Mouse (Mus musculus) heart, adult 11 months (tissue): Measurements from ENCODE around the gene Acaa1a.

Experiments
- DNase-seq: peaks from one replicate; pipeline ENCODE4 v3.0.0; 2022

Gene Acaa1a

DNA sequence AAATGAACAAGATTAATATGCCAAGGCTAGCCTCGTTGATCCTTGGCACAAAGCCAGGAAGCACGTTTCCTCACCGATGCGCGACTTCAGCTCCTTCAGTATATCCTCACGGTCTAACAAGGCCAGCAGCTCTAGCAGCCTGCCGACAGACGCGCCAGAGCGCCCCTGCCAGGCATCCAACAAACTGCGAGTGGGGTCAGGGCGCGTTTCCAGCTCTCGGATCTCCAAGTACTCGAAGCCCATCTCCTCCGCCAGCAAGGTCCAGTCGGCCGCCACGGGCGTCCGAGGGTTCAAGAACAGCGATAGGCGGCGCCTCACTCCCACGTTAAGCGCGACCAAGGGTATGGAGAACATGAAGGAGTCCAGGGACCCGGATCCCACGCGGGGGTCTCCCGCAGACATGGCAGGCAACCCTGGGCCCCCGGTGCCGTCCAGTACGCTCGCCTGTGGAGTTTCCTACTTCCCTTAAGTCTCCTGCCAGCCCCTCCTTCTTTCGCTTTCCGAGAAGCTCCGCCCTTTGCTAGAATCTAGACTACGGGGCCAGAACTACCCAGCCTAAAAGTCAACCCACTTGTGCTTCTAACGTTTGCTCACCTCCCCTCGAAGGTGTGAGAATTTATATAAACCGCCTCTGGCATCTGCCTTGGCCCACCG is at the start of gene Acaa1a:
Acaa1a (plus strand) TSS at position 119 of the 654 bp plus-strand sequence.
- DNase-seq = peak; percentile 99

DNA sequence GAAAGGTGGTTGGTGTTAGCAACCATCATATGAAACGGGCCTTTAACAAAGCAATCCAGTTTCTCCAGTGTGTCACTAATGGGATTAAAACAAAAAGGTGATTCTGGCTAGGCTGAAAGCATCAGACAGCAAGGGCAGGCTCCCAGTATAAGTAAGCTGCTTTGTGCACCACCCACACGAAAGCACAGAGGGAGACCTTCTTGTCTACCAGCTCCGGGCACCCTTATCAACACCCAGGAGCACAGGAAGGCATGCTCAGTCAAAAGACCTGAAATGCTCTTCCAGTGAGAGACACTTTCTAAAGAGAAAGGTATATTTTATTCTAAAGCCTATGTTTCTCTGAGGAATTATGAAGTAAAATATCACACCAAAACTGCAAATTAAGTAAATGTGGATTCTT is 48.7 kb upstream of the Acaa1a start:
- peak; percentile 27 for DNase-seq

DNA sequence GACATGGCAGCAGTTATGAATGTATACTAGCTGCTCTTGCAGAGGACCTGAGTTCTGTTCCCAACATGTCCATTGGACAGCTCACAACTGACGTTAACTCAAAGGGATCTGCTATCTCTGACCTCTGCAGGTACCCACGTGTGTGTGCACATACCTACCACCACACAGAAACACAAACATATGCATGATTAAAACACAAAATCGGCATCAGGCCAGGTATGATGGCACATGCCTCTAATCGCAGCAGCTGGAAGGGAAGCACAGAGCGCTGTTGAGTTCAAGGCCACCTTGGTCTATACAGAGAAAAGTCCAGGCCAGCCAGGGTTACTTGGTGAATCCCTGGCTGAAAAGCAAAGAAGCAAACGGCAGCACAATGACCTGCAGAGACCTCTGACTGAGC is 41.8 kb upstream of the Acaa1a start:
- DNase-seq = peak; percentile 66

DNA sequence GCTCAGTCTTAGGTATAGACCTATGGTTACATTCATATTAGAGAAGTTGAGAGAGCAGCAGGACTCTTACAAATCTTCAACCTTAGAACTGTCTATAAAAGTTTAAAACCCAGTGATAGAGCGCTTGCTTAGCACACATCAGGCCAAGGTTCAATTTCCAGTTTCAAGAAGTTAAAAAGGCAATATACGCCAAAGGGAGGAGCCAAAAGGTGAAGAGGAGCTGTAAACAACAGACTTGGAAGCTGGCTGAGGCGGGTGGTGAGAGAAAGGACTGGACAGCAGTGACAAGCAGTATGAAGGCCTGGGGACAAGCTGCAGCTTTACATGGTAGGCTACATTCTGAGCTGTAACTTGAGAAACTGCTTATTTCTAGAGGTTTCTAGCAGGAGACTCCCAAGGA is 40.9 kb upstream of the Acaa1a start:
- peak; percentile 51 for DNase-seq

DNA sequence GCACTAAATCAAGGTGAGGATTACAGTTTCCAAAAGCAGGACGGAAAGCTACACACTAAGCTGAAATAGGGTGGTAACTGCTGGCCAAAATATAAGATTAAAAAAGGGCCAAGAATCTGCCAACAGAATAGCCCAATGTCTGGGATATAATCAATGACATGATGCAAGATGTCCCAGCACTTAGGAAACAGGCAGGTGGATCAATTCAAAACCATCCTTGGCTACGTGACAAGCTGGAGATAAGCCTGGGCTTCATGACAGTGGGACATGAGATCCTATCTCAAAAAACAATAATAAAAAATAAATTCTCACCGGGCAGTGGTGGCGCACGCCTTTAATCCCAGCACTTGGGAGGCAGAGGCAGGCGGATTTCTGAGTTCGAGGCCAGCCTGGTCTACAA is 33.6 kb upstream of the Acaa1a start:
- DNase-seq = peak; percentile 42

DNA sequence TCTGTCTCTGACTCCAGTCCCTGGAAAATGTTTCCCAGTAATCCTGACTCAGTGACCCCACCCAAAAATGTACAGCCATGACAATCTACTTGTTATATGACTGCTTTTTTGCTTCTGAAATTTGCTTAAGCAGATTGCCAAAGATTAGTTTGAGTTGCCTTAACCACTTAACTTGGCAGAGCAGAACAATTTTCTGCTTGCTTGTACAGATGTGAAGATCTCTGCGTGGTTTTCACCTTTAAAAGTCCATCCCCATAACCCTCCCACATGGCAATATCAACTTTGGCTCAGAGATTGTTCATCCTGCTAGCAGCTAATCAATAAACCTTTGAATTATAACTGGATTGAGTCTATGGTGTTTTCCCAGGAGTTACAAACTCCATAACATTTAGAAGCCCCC is 30.4 kb upstream of the Acaa1a start:
- peak; percentile 33 for DNase-seq

DNA sequence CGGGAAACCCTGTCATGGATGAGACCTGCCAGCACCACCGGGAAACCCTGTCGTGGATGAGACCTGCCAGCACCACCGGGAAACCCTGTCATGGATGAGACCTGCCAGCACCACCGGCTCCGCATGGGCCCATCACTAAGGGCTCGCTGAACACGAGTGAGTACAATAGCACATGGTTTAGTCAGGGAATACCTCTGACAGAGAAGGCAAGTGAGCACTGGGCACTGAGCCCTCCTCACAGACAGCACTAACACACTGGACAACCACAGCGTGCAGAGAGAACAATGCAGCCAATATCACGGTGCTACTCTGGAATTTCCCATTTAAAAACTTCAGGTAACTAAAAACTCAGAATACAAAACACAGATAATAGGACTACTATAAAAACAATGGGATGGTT is 26.4 kb upstream of the Acaa1a start:
- DNase-seq = peak; percentile 86

DNA sequence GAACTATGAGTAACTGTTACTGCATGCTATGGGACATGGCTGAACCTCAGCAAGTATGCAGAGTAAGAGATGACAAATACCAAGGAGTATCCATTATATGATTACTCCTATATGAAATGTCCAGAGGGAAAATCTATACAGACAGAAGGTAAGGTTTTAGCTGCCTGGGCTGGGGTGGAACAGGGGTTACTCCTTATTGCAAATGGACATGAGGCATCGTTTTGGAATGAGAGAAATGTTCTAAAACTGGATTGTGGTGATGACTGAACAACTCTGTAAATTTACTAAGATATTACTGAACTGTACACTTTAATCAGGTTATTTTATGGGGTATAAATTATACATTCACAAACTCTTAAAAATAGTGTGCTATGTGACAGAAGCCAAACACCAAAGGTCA is 20.6 kb upstream of the Acaa1a start:
- no peak for DNase-seq

DNA sequence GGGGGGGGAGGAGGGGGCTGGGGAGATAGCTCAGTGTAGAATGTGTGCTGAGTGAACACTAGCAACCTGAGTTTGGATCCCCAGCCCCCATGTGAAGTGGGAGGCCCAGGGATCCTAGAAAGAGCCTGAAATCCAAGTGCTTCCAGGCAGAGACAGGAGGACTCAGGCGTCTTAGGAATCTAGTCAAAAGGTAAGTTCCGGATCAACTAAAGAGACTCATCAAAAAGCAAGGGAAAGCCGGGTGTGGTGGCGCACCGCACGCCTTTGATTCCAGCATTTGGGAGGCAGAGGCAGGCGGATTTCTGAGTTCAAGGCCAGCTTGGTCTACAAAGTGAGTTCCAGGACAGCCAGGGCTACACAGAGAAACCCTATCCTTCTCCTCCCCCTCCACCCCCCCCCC is 19.0 kb upstream of the Acaa1a start:
- no peak for DNase-seq

DNA sequence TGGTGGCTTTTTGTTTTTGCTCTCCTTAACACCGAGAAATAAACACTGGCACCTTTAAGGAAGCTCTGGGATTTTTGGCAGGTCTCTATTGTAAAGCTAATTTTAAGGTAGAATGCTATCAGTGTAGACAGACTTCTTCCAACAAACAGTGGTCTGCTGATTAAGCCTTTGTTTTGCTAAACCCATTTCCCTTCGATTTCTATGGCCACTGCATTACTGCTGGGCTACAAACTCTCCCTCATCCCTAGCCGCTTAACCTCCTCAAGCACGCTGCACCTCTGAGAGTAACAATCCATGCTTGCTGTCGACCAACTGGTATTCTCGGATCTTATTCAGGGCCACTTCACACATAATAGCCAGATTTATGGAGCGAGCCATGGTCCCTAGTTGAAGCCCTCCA is 18.5 kb upstream of the Acaa1a start:
- no peak for DNase-seq

DNA sequence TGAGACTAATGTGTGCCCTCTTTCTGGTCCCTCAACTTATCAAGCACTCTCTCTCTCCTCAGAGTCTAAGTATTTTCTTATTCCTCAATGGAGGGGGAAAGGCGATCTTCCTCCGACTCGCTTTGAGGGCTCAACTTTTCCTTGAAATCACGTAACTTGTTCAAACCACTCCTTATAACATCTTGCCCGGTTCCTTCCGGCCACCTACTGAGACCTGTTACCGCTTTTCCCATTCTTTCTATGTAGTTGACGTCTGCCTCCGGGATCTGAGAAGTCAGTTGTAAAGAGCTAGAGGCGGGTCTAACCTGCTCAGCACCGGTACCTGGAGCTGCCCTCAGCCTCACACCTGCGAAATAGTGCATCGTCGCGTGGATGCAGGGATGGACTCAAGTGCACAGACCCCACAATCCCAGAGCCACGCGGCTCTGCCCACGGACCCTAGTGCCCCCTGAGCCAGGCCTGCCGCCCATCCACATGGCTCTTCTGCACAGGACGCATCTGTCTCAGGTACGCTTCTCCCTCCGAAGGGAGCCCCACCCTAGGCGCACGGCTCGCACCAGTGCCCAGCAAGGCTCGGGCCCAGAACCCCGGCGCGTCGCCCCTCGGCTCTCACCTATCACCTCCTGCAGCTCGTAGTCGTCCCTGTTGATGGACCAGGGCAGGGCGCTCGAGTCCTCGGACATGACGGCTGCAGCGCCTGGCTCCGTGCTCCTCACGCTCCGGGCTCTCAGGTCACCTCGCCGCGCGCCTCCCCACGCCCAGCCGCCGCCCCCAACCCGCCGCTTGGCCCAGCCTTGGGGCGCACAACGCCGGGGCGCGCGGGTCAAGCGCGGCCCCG is 17.9 kb upstream of the Acaa1a start:
- no peak for DNase-seq

DNA sequence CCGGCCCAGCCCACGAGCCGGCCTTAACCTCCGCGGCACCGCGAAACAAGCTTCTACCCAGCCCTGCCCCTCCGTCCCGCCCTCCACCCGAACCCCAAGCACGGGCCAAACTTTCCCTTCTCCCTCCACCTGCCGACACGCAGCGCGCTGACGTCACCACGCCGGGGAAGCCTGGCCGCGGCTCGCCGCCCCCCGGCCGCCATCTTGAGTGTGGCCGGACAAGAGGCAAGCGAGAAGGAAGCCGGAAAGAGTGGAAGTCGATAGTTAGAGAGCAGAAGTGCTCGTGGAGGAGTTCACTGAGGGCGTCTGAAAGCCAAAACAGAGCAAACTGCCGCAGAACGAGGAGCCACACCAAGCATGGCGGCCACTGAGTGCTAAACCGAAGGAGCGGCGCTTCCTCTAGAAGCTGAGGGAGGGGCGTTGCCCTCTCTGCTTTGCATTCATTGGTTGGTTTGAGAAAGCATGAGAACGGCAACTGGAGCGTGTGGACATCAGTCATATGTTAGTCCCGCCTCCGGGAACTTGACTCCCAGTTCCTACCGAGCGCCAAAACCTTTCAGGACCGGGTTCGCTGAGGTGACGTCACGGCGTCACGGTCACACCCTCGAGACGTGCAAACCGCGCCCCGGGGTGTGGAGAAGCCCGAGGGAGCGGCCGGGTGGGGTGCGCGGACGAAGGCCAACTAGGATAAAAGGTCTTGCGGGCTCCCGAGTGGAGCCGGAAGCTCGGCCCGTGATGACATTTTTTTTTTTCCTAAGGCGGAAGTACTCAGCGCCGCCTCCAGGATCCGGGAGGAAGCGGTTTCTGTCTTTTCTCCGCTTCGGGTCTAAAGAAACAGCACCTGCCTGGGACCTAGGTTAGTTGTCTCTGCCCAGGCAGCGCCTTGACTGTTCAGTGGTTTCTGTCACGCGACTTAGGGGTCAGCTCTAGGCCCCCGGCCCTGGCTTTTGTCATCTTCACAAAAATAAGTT is 16.9 kb upstream of the Acaa1a start, which contains the start of gene Oxsr1:
Oxsr1 (minus strand) TSS at position 139 of the 971 bp plus-strand sequence.
- DNase-seq = peak; percentile 100

DNA sequence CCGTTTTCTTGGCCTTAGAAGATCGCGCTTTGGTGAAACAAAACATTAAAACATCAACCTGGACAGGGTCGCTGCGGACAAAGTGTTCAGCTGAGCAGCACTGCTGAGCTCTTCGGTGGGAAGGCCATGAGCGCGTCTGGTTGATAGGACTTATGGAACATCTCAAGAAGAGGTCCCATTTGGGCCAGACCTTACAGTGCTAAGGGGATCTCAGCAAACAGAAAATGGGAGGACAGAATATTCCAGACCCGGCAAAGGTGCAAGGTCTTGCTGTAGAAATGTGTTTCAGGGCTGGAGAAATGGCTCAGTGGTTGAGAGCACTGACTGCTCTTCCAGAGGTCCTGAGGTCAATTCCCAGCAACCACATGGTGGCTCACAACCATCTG is 16.2 kb upstream of the Acaa1a start:
- no peak for DNase-seq

DNA sequence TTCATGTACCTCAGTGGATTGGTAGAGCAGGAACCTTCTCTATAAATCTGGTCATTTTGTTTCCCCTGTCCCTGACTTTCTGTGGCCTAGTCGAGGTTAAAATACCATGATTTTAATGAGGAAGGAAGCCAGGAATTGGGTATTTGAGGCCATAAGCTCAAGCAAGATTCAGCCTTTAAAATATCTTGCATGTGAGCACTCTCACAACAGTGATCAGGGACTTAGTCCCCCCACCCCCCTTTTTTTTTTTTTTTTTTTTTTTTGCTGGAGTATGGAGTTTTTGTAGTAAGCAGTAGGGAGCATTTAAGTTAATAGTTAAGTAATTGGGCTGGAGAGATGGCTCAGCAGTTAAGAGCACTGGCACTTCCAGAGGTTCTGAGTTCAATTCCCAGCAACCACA is 15.3 kb upstream of the Acaa1a start:
- DNase-seq = no peak

DNA sequence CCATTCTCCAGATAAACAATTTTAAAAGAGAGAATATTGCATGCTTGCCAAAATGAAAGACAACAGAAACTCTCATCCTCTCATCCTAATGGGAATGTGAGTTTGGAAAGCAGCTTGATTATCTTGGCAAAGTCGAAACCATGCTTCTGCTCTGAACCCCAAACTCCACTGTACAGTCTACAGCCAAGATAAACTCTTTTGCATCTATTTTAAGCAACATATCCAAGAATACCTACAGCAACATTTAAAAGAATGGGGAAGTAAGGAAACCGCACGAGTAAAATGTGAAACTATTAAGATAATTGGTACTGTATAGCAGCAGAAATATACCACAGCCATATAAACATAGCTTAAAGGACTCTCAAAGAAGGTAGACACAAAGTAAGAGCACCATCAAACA is 11.0 kb upstream of the Acaa1a start:
- no peak for DNase-seq

DNA sequence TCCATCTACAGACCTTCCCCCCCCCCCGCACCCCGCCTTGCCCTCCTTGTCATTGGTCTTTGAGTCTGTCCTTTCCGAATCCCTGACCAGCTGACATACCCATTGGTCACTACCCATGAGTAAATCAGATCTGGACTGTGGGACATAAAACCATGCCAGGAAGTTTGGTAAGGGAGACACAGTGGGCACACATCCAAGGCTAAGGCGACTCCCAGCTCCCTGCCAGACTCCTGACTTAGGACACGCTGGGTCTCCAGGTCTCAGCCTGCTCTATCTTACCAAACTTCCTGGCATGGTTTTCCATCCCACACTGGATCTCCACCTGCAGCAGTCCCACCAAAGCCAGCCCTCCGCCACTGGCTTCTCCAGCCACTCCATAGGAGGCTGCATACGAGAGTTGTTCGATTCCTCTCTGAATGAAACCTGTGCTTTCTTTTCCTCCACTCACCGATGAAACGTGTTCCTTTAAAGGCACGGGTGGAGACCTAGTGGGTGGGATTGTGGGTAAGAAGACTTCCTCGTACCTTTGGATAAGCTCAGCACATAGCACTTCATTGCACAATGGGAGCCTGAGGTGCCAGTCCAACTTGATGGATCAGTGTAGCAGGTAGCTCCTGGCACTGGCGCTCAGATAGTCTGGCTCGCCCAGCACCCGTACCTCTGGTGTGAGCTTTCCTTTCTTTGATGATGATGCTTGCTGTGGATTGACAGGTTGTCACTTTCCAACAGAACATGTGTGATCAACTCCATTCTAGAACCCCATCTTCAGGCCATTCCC is 9.1 kb upstream of the Acaa1a start:
- no peak for DNase-seq

DNA sequence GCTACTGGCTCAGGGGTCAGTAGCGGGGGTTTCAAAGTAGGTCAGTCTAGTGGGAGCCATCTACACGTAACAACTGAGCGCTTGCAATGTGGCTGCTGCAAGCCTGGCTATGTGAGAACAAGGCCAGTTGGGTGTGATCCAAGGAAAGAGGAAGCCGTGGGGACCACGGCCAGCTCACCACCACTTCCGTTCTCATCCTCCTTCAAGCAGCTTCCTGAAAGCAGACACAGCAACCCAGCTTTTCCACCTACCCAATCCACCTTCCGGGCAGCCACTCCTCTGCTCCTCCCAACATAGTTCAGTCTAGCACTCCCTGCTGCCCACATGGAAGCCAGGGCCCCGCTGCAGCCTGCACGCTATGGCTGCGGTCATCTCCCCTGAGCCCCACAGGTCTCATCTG is 5.2 kb upstream of the Acaa1a start:
- DNase-seq = peak; percentile 98

DNA sequence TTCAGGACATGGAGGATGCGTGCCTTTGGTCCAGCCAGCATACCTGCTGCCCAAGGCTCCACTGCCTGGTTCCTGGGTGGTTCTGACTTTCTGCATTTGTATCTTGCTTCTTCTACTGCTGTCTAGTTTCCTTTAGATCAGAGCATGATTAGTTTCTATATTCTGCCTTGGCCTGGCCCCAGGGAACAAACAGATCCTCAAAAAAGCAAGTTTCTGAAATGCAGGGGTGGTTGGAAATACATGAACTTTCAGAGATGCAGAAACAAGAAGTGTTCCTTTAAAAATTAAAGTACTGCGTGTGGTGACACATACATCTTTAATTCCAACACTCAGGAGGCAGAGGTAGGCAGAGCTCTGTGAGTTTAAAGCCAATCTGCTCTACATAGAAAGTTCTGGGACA is 4.6 kb upstream of the Acaa1a start:
- DNase-seq = no peak

DNA sequence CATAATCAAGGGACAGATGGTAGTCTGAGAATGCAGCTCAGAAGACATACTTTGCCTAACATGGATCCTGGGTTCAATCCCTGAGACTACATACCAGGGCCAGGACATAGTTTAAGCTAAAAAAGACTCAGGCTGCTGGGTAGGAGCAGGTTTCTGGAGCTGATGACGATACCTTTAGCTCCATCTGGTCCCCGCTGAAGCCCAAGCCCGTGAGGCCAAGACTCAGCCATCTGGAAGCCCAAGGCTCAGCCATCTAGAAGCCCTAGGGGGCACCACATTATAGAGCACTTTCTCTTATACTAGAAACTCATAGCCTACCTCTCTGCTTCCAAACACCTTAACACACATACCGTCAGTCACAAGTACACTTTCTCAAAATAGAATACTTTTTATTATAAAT is 3.9 kb upstream of the Acaa1a start:
- no peak for DNase-seq

DNA sequence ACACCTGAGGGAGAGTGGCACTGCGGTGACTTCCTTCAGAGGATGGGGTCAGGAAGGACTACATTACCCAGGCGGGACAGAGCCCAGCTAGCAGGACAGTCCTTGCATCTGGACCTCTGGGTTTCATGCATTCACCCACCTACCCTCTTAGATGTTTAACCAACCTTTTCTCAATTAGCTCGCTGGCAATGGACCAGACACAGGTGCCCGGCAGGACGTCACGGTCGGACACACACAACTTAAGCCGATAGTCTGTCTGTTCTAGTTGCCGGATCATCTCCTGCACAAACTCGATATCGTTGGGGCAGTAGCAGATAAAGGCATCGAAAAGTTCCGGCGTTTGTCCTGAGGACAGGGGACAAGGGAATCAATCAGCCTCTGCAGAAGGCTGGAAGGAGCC is 1.6 kb upstream of the Acaa1a start:
- DNase-seq = peak; percentile 89

DNA sequence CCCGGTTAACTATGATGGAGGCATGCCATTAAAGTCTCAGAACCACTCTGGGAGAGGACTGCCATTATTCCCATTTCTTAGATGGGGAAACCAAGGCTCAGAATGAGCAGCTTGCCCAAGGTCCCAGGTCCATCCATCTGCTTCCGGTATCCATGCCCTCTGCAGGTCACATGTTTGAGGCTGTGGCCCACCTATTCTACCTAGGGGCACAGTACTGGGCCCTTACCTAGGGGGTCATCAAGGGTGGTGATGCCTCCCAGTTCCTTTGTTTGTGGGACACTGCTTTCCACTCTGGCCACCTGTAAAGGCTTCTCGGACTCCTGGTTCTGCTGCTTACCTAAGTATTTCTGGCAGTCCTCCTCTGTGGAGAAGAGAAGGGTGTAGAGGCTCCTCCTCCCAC is 1.1 kb upstream of the Acaa1a start:
- peak; percentile 92 for DNase-seq

DNA sequence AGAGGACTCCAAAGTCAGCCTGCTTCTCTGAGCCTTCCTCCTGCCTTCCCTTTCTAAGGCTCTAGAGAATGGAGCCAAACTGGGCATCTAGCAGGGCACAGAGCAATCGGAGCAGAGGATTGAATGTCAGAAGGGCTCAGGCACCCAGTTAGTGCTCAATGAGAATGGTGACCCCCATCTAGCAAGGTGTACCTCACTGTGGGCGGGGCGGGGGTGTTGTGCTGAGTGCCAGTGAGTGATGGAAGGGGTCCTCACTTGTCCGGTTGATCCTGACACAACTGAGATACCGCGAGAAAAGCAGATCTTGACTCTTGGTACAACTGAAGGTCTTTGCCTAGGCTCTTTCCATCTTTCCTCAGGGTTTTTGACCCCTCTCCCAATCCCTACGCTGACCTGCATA is 370 bp upstream of the Acaa1a start:
- DNase-seq = no peak

DNA sequence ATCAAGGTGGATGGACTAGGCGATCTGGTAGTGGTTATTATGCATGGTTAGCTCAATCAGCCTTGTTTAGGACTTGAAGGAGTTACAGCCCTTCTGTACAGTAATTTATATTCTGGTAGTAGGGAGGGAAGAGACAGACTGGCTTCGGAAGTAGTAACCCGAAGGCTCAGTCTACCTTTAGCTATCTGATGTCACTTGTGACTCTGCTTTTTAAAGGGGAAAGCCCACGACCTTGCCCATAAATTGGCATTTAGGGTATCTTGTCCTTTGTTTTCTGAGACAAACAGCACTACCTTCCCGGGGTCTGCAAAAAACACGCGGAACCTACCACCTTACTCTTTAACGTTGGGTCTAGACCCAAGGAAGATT is 720 bp downstream of the Acaa1a start:
- DNase-seq = no peak
